Mouse (Mus musculus) cortical plate, adult 2 months (tissue): ENCODE results near the gene Eif3i.
A peak's percentile ranks its signal among the peaks of the same experiment; 100 is the strongest.

Experiments
- CTCF ChIP-seq: fragments of 200-500 bp; IDR thresholded peaks from 2 replicates; pipeline ENCODE4 v1.5.1; 2011; ENCODE audit warnings: mild to moderate bottlenecking, control low read depth, low read length; ENCODE audit not compliant: insufficient read depth; ENCODE audit errors: extremely low read depth
- POLR2A ChIP-seq: fragments of 200-500 bp; IDR thresholded peaks from 2 replicates; pipeline ENCODE4 v1.6.1; 2011; ENCODE audit warnings: mild to moderate bottlenecking, low read length, control low read depth; ENCODE audit not compliant: insufficient read depth; ENCODE audit errors: extremely low read depth

GRCm38 (mm10) chr4:129576863-129577491 lies 23.5 kb downstream of the Eif3i start:
- TF ChIP-seq CTCF = 0 out of 2 replicates have a peak, but pooled peaks have one; percentile 23
- no peak for TF ChIP-seq POLR2A
